Mouse (Mus musculus) bone marrow macrophage, adult 2 months (primary cell): ENCODE measurements around the gene Neurl3.

Experiments
- CTCF ChIP-seq: IDR thresholded peaks from 2 replicates; pipeline ENCODE4 v1.5.1; 2012; ENCODE audit warnings: low read depth, mild to moderate bottlenecking, low read length, moderate library complexity
- POLR2A ChIP-seq: IDR thresholded peaks from 2 replicates; pipeline ENCODE4 v1.6.1; 2012; ENCODE audit warnings: mild to moderate bottlenecking, low read depth, low read length, borderline replicate concordance

DNA sequence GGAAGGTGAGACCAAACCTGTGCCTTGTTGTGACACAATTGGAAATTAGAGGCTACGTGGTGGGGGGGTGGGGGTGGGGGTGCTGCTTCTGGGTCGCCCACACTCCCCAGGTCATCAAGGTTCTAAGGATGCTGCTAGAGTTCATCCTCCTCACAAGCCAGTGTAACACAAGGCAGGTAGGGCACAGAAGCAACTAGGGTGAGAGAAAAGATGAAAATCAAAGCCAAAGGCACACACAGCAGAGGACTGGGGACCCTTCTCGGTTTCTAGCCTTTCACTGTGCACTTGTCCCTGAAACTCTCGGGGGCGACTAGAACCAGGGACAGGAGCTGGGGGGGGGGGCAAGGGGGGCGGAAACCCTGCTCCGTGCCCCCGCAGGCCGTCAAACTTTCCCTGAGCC lies 28.5 kb upstream of the Neurl3 start:
- TF ChIP-seq POLR2A = no peak
- TF ChIP-seq CTCF = no peak
